Mouse (Mus musculus) liver, embryonic 14.5 days (tissue): ENCODE data around the gene Olfr785. TPM values are rescaled to one million over a fixed set of nuclear protein-coding genes. Genes with fewer than 3 reads are reported as not detected.
"Not testable (repeated sequence)": the region's sequence is repeated elsewhere in the genome, so short reads cannot be mapped to it uniquely, and the experiment has no call there.

Source experiments
- ATAC-seq: fragments of 200-750 bp; cut with Nextera tagmentation; 2 replicates; pipeline ENCODE4 v1.8.0; 2017; ENCODE audit warnings: moderate number of reproducible peaks, mild to moderate bottlenecking, moderate library complexity; ENCODE audit not compliant: insufficient read depth
- DNase-seq, 3 experiments: peaks; one replicate each; pipeline ENCODE4 v3.0.0-alpha.2; 2012 to 2013; ENCODE audit warnings: low read depth in 3 of 3, low spot score in 3 of 3
- H3K27ac ChIP-seq: fragments of 300-500 bp; sonication (generic); 2 replicates; pipeline ENCODE4 v1.5.1; 2014; ENCODE audit warnings: moderate library complexity, mild to moderate bottlenecking, control low read depth, inconsistent platforms
- H3K27me3 ChIP-seq: fragments of 300-500 bp; sonication (generic); 2 replicates; pipeline ENCODE4 v1.6.1; 2014; ENCODE audit warnings: mild to moderate bottlenecking, low read length, moderate library complexity; ENCODE audit not compliant: control insufficient read depth, insufficient read depth
- H3K36me3 ChIP-seq: fragments of 300-500 bp; sonication (generic); replicated peaks from 2 replicates; pipeline ENCODE4 v1.6.1; 2014; ENCODE audit warnings: low read depth; ENCODE audit not compliant: control insufficient read depth, insufficient read depth
- H3K4me1 ChIP-seq, 2 experiments: fragments of 200-500 bp in 1 of 2; fragments of 300-500 bp in 1 of 2; sonication (generic) in 1 of 2; replicated peaks; 2 replicates each; pipeline ENCODE4 v1.6.1; 2012 to 2014; ENCODE audit warnings: antibody characterized with exemption in 1 of 2, inconsistent platforms in 1 of 2, low read length in 1 of 2; ENCODE audit not compliant: control insufficient read depth in 2 of 2, insufficient read depth in 2 of 2
- H3K4me2 ChIP-seq: fragments of 300-500 bp; sonication (generic); 2 replicates; pipeline ENCODE4 v1.6.1; 2014; ENCODE audit warnings: low read depth, mild to moderate bottlenecking, control low read depth, moderate library complexity
- H3K4me3 ChIP-seq, 2 experiments: fragments of 200-500 bp in 1 of 2; fragments of 300-500 bp in 1 of 2; sonication (generic) in 1 of 2; 2 replicates each; pipeline ENCODE4 v1.5.1; 2012 to 2014; ENCODE audit warnings: low read depth in 2 of 2, low read length in 2 of 2, mild to moderate bottlenecking in 2 of 2, control low read depth in 1 of 2, inconsistent platforms in 1 of 2, moderate library complexity in 1 of 2; ENCODE audit not compliant: insufficient read depth in 1 of 2
- H3K9ac ChIP-seq: fragments of 300-500 bp; sonication (generic); replicated peaks from 2 replicates; pipeline ENCODE4 v1.6.1; 2014; ENCODE audit warnings: mild to moderate bottlenecking, control low read depth, moderate library complexity
- H3K9me3 ChIP-seq: fragments of 300-500 bp; sonication (generic); 2 replicates; pipeline ENCODE4 v1.6.1; 2016; ENCODE audit warnings: low read length, mixed read lengths; ENCODE audit not compliant: control insufficient read depth
- CTCF ChIP-seq: IDR thresholded peaks from 2 replicates; pipeline ENCODE4 v1.5.1; 2016; ENCODE audit warnings: antibody characterized with exemption, low read depth, control low read depth
- EP300 ChIP-seq: IDR thresholded peaks from 2 replicates; pipeline ENCODE4 v1.6.1; 2016; ENCODE audit warnings: antibody characterized with exemption, low read depth
- WGBS: fragments of 180-500 bp; shearing (Covaris S2); extraction: QIAGEN DNeasy Blood & Tissue Kit; methylation state at CpG from one replicate; pipeline ENCODE4 v1.1.7; 2014; ENCODE audit not compliant: insufficient replicate concordance; 5-methylcytosine and 5-hydroxymethylcytosine counted together
- polyA plus RNA-seq, 2 experiments: library from polyadenylated mRNA; depleted of rRNA in 1 of 2; stranded (reverse) in 1 of 2; unstranded in 1 of 2; fragments of >200 nt; fragmentation: Nextera tagmentation in 1 of 2; extraction: Ambion mirVana in 1 of 2; gene quantifications; 2 replicates each; pipeline versions ENCODE4 v1.2.1 to v1.2.3; 2012 to 2014

Gene Olfr785
- not detected in 2 replicates for polyA plus RNA-seq (2012; rRNA removed)
- polyA plus RNA-seq (2014; fragmentation: Nextera tagmentation; extraction: Ambion mirVana), result not detected in 2 replicates

DNA sequence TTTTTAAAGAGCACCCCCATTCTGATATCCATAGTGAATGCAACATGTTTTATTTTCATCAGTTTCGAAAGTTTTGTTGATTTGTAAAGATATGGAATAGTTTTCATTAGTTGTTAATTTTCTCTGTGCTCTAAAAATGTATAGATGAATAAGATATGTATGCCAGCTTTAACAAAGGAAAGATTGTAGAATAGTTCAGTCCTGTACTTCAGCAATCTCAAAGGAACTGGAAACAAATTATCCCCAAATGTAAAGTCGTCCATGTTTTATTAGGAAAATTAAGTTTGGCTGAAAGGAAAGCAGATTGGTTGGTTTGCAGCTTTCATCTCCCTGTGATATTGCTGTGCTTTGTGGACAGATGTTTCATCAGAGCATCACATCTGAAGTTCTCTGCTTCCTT, at the start of gene Olfr785:
Gene Olfr785, plus strand, starts transcription at position 301 of the 400 bp plus-strand sequence.
- DNase-seq (no peak), ATAC-seq (no peak)
- no peak within 1 kb of the TSS for H3K27ac ChIP-seq
- no peaks in the 10 kb centered on the region for H3K9me3 ChIP-seq
- H3K9ac ChIP-seq, result no peak within 1 kb of the TSS
- H3K4me2 ChIP-seq, result no peak within 1 kb of the TSS
- 48% methylated on average over 2 of the region's 2 CpGs for WGBS
- no peaks in the 10 kb centered on the region for H3K4me1 ChIP-seq
- TF ChIP-seq EP300 (no peak), CTCF (no peak)
- no peak within 1 kb of the TSS for H3K4me3 ChIP-seq
- H3K36me3 ChIP-seq, result no peaks in the 10 kb centered on the region
- no peaks in the 10 kb centered on the region for H3K27me3 ChIP-seq

DNA sequence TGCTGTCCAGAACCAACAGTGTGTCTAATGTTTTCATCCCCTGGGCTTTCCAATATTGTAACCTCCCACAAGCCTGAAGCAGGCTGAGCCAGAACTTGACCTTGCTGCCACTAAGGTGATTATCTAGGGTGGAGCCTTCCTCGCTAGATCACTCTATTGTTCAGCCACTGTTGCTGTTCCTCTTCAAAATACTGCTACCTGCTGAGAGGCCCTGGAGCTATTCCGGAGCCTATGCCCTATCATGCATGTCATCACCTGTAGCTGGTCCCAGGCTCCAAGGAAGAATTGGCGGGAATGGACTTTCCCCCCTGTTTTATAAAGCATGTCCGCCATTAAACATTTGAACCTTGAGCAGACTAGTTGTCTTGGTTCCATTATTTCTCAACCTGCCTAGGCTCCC, 48.7 kb upstream of the Olfr785 start:
- not testable (repeated sequence) for ATAC-seq, H3K27ac ChIP-seq, H3K36me3 ChIP-seq, H3K9ac ChIP-seq, H3K4me1 ChIP-seq, H3K27me3 ChIP-seq, H3K4me2 ChIP-seq, H3K4me3 ChIP-seq, H3K9me3 ChIP-seq, DNase-seq
- WGBS, result 47% methylated on average over 4 of the region's 4 CpGs

DNA sequence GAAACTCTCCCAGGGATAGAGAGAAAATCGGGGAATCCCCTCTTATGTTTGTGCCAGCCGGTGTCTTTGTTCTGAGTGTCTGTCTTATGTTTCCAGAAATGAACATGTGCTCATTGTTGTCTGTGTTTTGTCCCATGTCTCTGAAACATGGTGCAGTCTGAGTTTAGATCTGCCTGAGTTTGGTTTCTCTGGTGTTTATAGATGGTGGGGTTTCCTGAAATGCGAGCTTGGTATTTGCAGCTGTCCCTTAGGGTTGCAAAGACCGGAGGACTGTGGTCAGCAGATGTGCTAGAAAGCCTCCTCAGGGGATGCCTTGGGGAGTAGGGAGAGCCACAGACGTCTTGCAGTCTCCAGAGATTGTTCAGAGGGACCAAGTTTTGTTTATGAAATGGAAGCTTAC, 47.9 kb upstream of the Olfr785 start:
- no peaks in the 10 kb centered on the region for H3K27me3 ChIP-seq
- no peak for DNase-seq
- 53% methylated on average over 5 of the region's 5 CpGs for WGBS
- no peak for ATAC-seq
- no peaks in the 10 kb centered on the region for H3K4me1 ChIP-seq
- no peaks in the 10 kb centered on the region for H3K9me3 ChIP-seq
- no peak overlapping the region for H3K4me3 ChIP-seq
- no peak overlapping the region for H3K4me2 ChIP-seq
- no peaks in the 10 kb centered on the region for H3K36me3 ChIP-seq
- no peak overlapping the region for H3K9ac ChIP-seq
- H3K27ac ChIP-seq, result no peak overlapping the region
- TF ChIP-seq CTCF (no peak), EP300 (no peak)

DNA sequence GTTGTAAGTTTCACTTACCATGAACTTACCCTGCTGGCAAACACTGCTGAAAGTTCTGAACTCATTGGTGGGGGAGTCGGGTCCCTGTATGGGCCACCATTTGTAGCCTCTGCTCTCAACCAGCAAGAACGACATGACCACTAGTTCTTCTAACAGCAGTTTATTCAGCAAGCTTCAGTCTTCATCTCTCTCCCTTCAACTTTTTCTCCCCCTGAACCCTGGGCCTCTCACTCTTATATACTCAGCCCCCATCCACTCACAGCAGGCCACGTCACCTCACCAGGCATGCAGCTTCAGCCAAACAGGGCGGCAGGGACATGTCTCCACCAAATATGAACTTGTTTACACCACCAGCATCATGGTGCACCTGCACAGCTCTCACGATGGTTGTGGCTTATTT, 31.2 kb upstream of the Olfr785 start:
- not testable (repeated sequence) for H3K4me2 ChIP-seq, DNase-seq, ATAC-seq, H3K27ac ChIP-seq, H3K36me3 ChIP-seq, H3K4me1 ChIP-seq, H3K9ac ChIP-seq, H3K27me3 ChIP-seq, H3K9me3 ChIP-seq, H3K4me3 ChIP-seq
- 65% methylated on average over 5 of the region's 5 CpGs for WGBS

- Histone ChIP-seq H3K36me3 (no peaks in the 10 kb centered on the region), H3K4me1 (no peaks in the 10 kb centered on the region), H3K4me2 (no peak within 1 kb of the TSS), H3K9me3 (no peaks in the 10 kb centered on the region), H3K27ac (no peak within 1 kb of the TSS), H3K27me3 (no peaks in the 10 kb centered on the region), H3K4me3 (no peak within 1 kb of the TSS), H3K9ac (no peak within 1 kb of the TSS)
- no peak for ATAC-seq
- no peak for TF ChIP-seq EP300
- no peak for TF ChIP-seq CTCF
- DNase-seq, result no peak
These were observed 21.4 kb upstream of the Olfr785 start, which contains the start of gene Olfr784 for GRCm38 (mm10) chr10:129383783-129384182. TSS of gene Olfr784 (plus strand) at chr10:129384083.

DNA sequence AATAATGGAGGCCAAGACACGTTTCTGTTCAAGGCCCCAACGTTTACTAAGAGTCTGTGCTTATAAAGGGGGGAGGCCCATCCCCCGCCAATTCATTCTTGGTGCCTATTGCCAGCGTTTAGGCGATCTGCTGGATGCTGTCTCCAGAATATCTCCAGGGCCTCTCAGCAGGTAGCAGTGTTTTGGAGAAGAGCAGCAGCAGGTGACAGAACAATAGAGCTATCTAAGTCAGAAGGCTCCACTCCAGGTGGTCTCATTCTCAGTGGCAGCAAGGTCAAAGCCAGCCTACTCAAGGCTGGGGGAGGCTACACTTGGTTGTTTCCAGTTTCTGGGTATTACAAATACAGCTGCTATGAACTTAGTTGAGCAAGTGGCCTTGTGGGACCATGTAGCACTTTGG, 4.3 kb upstream of the Olfr785 start:
- WGBS, result 43% methylated on average over 5 of the region's 5 CpGs

More for the DNA sequence above, 4.3 kb upstream of the Olfr785 start:
- Histone ChIP-seq H3K4me1 (no peaks in the 10 kb centered on the region), H3K27me3 (no peaks in the 10 kb centered on the region), H3K4me2 (no peak overlapping the region), H3K27ac (no peak overlapping the region), H3K36me3 (no peaks in the 10 kb centered on the region), H3K9ac (no peak overlapping the region), H3K9me3 (no peaks in the 10 kb centered on the region), H3K4me3 (no peak overlapping the region)
- ATAC-seq, result no peak
- no peak for DNase-seq
- TF ChIP-seq EP300, result no peak
- no peak for TF ChIP-seq CTCF
